Mouse (Mus musculus): ENCODE measurements around the gene Sec24a. TPM values are rescaled to one million over a fixed set of nuclear protein-coding genes. Genes with fewer than 3 reads are reported as not detected.
"Not testable (repeated sequence)": the region's sequence is repeated elsewhere in the genome, so short reads cannot be mapped to it uniquely, and the experiment has no call there.

Gene Sec24a
- 10 to 100 TPM; 33.2 to 33.3 TPM for total RNA-seq (2021)
- long read RNA-seq, experiment 1, full-length matches to known transcripts = 3 of 8 reads
- long read RNA-seq, experiment 1, partial matches to known transcripts = 0 of 8 reads
- long read RNA-seq, experiment 1, other reads (novel, unspliced or antisense) = 5 of 8 reads
- long read RNA-seq, experiment 2, full-length matches to known transcripts = 2 of 6 reads
- long read RNA-seq, experiment 2, partial matches to known transcripts = 3 of 6 reads
- long read RNA-seq, experiment 2, other reads (novel, unspliced or antisense) = 1 of 6 reads

DNA sequence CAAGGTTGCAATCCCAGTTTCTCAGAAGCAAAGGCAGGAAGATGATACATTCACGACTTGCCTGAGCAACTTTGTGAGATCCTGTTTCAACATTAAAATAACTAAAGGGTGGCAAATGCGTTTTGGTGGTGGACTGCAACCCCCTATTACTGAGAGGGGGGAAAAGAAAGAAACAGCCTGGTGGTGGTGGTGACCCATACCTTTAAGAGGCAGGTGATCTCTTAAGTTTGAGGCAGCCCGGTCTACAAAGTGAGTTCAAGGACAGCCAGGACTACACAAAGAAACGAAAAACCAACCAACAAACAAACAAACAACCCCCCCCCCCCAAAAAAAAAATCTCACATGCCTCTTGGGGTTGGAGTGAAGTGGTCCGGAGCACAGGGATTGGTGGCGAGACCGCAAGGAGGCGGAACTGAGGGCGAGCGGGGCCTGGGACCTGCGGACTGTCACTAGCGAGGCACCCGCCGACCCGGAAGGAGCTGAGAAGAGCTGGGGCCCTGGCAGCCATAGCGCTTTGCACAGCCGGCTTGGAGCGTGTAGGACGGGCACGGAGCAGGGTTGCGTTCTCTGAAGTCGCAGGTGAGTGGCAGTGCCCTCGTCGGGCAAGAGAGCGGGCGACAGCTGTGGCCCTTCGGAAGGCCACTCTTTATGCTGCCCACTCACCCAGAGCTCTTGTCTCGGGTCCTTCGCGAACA, at the start of gene Sec24a, which contains the start of gene Sar1b:
TSS of gene Sec24a (minus strand) at position 422 of the 695 bp plus-strand sequence.
TSS of gene Sar1b (plus strand) at position 475 of the 695 bp plus-strand sequence.
- peak; percentile 87 for DNase-seq

GRCm38 (mm10) chr11:51812022-51812546, 48.6 kb upstream of the Sec24a start:
- no peak for DNase-seq

GRCm38 (mm10) chr11:51811230-51811629, 47.8 kb upstream of the Sec24a start:
- no peak for DNase-seq

DNA sequence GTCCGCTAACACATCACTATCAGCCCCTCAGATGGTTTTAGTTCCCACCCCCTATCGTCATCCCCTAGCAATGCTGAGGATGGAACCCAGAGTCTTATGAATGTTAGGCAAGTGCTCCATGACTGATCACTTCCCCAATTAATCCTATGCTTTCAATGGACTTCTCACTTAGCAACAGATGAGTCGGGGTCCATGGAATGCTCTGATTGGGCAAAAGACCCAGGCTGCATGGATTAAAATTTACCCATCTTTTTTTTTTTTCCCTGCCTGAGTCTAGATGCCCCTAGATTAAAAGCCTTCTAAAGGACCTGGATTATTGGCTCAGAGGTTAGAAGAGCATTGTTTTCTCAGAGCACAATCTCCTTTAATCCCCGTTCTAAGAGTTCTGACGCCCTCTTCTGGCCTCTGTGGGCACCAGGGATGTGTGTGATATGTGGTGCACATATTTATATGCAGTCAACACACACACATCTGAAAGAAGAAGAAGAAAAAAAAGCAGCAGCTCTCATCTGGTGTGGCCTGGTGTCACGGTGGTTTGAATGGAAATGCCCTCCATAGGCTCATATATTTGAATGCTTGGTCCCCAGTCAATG, 46.3 kb upstream of the Sec24a start:
- DNase-seq = no peak

GRCm38 (mm10) chr11:51807108-51807879, 43.9 kb upstream of the Sec24a start:
- DNase-seq = peak; percentile 78

DNA sequence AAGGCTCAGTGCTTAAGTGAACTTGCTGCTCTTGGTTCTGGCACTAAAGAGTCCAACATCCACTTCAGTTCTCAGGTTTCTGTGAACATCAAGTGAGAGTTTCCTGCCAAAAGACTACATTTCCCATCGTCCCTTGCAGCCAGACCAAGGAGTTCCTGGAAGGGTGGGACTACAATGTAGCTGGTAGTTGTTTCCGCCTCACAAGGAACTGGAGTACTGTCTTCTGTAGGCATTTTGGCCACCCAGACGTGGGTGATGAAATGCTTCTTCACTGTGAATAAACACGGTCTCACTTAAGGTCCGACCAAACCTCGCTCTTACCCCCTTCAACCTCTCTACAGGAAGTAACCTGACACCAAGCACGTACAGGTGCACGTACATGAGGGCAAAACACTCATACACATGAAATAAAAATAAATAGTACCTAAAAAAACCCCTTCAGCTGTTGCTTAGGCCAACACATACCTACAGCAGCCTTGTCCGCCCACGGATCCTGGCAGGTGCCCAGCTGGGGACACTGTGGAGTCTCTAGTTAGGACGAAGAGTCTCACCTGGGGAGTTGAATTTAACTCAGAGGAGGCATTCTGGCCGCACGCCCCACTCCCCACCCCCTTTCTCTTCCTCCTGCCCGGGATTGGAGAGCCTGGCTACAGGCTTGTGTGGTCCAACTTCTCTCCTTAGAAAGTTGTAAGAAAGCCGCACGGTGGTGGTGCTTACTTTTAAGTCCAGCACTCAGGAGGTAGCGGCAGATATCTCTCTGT, 42.0 kb upstream of the Sec24a start:
- peak; percentile 73 for DNase-seq

DNA sequence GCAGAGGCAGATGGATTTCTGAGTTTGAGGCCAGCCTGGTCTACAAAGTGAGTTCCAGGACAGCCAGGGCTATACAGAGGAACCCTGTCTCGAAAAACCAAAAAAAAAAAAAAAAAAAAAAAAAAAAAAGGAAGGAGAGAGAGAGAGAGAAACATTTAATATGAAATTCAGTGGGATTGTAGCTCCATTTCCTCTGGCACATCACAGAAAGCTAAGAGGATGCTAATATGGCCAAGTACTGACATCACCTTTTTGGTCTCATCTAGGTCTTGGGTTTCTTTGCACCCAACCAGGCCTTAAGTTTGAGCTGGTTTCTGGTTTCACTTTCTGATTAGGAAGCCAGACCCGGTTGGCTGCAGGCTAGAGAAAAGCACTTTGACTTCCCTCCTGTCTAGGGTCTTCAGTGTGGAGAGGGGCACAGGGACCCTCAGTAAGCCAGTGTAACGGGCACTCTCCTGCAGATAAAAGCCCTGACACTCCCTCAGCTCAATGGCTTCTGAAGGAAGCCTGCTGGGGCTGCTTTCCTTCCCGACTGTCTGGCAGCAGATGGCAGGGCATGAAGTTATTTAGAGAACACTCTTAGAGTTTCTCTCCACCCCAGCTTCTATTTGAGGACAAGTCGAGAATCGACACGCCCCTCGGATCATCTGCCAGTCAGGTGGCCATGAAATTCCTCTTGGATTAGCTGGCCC, 37.3 kb upstream of the Sec24a start:
- DNase-seq = peak; percentile 41

DNA sequence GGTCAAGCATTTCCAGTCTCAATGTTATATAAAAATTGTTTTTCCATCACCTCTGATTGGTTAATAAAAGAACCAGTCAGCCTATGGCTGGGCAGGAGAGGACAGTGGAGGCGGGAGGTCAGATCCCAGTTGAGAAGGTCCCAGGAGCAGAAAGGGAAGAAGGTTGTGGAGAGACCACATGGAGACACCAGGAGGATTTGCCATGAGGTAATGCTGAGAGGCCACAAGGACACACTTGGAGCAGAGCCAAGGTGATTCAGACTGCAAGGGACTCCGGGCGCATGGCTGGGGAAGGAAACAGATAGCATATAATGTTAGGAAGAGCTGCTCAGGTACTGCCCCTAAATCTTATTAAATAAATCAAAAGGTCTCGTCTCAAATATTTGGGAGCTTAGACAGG, 32.8 kb upstream of the Sec24a start:
- no peak for DNase-seq

DNA sequence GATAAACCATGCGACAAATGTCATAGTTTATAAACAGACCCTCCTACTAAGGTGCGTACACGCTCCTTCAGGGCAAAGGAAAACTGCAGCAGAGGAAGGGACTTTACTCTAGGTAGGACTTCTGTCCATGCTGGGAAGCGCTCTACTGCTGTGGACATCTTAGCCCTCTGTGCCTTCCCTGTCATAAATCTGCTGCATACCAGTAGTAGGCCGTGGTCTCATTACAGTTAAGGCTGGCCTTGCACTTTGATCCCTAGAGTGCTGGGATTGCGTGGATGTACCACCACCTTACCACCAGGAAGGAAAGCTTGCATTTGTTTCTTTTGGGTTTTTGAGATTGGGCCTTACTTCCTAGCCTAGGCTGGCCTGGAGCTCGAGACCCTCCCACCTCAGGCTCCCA, 27.2 kb upstream of the Sec24a start:
- no peak for DNase-seq

GRCm38 (mm10) chr11:51789735-51790134, 26.3 kb upstream of the Sec24a start:
- not testable (repeated sequence) for DNase-seq

DNA sequence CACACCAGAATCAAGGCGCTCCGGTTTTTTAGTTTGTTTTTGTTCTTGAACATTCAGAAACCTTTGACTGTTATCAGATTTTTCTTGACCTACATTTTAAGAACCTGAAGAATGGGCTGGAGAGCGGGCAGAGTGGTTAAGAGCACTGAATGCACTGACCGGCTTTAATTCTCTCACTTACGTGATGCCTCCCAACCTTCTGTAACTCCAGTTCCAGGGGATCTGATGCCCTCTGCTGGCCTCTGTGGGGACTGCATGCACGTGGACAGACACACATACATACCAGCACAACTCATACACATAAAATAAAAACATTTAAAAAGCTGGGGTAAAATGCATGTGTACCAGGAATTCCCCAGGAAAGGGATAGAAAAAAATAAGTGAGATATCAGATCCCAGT, 22.5 kb upstream of the Sec24a start:
- no peak for DNase-seq

DNA sequence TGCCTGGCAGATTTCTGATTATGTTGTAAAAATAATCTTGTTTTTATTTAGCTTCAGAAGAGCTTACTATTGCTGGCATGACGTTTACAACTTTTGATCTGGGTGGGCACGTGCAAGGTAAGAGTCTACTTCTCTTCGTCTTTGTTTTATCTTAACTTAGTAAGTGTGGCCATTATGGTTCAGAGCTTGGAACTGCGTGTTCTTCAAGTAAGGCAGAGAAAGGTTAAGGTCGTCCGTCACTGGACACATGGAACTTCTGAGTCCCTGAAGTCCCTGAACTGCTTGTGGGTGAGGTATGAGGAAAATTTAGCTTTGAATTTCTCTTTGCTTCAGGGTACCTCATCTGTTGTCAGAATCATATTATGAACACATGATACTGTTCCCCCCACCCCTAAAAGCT, 19.3 kb upstream of the Sec24a start:
- DNase-seq = no peak

DNA sequence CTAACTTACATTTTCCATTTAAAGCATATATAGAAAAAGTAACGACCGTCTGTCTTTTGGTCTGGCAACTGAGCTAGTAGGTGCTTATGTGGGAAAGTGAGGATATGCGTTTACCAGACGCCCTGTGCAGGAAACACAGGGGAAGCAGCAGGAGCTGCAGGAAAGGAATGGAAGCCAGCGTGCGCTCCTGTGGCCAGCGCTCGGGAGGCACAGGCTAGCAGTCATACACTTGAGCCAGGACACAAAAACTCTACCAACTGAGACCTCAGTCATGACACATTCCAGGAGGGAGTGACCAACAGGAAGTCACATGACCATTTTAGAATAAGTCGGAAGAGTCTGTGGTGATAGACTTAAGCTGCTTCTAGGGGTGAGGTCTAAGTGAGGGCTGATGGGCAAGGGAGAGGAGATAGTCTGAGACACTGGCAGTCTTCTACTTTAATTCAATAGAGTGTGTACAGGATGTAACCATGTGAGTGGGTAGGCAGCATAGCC, 17.4 kb upstream of the Sec24a start:
- DNase-seq = no peak

- no peak for DNase-seq
Measured at GRCm38 (mm10) chr11:51777478-51777877, 14.0 kb upstream of the Sec24a start.

- no peak for DNase-seq
Measured at GRCm38 (mm10) chr11:51775507-51775906, 12.1 kb upstream of the Sec24a start.

DNA sequence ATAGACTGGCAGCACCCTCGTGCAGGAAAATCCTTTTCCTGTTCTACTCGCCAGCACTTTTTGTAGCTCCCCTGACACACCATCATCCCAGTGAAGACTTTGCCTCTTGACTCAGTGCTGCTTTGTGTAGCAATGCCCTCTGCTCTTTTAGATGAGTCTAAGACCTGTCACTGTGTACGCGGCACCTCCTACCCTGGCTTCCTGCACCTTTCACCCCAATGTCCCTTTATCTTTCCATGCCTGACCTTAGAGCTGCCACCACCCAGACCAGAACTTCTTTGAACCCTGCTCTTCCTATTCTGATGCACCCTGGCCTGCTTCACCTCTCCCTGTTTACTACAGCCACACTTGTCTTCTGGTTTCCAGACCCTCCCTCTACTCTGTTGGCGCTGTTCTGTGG, 4.9 kb upstream of the Sec24a start:
- DNase-seq = no peak

- peak; percentile 68 for DNase-seq
Measured at GRCm38 (mm10) chr11:51767579-51768220, 4.3 kb upstream of the Sec24a start.

GRCm38 (mm10) chr11:51764816-51765215, 1.4 kb upstream of the Sec24a start:
- no peak for DNase-seq

- no peak for DNase-seq
Measured at GRCm38 (mm10) chr11:51763955-51764354, 521 bp upstream of the Sec24a start.

- no peak for DNase-seq
Measured at GRCm38 (mm10) chr11:51761241-51761640, 2.2 kb downstream of the Sec24a start.
